Mouse (Mus musculus) embryonic facial prominence, embryonic 15.5 days (tissue): Measurements from ENCODE around the gene Iqschfp. TPM values are rescaled to one million over a fixed set of nuclear protein-coding genes. Genes with fewer than 3 reads are reported as not detected.

Source experiments
- ATAC-seq: fragments of 200-750 bp; cut with Nextera tagmentation; 2 replicates; pipeline ENCODE4 v1.8.0; 2017; ENCODE audit warnings: low read depth, moderate TSS enrichment; ENCODE audit not compliant: insufficient number of reproducible peaks, low FRiP score, low TSS enrichment
- H3K27ac ChIP-seq: fragments of 300-500 bp; sonication (generic); replicated peaks from 2 replicates; pipeline ENCODE4 v1.5.1; 2015; ENCODE audit warnings: mild to moderate bottlenecking, inconsistent platforms
- H3K27me3 ChIP-seq: fragments of 300-500 bp; sonication (generic); 2 replicates; pipeline ENCODE4 v1.6.1; 2015; ENCODE audit warnings: inconsistent platforms
- H3K36me3 ChIP-seq: fragments of 300-500 bp; sonication (generic); 2 replicates; pipeline ENCODE4 v1.6.1; 2015; ENCODE audit warnings: mild to moderate bottlenecking, inconsistent platforms
- H3K4me1 ChIP-seq: fragments of 300-500 bp; sonication (generic); 2 replicates; pipeline ENCODE4 v1.6.1; 2015; ENCODE audit warnings: inconsistent platforms
- H3K4me2 ChIP-seq: fragments of 300-500 bp; sonication (generic); replicated peaks from 2 replicates; pipeline ENCODE4 v1.6.1; 2015; ENCODE audit warnings: mild to moderate bottlenecking, inconsistent platforms
- H3K4me3 ChIP-seq: fragments of 300-500 bp; sonication (generic); replicated peaks from 2 replicates; pipeline ENCODE4 v1.5.1; 2015; ENCODE audit warnings: mild to moderate bottlenecking, inconsistent platforms
- H3K9ac ChIP-seq: fragments of 300-500 bp; sonication (generic); 2 replicates; pipeline ENCODE4 v1.6.1; 2015; ENCODE audit warnings: inconsistent platforms
- H3K9me3 ChIP-seq: fragments of 300-500 bp; sonication (generic); replicated peaks from 2 replicates; pipeline ENCODE4 v1.6.1; 2016; ENCODE audit warnings: inconsistent platforms
- WGBS: fragments of 180-500 bp; shearing (Covaris S2); methylation state at CpG from one replicate; pipeline ENCODE4 v1.1.7; 2015; 5-methylcytosine and 5-hydroxymethylcytosine counted together
- polyA plus RNA-seq: library from polyadenylated mRNA; unstranded; fragments of >200 nt; fragmentation: Nextera tagmentation; extraction: Ambion mirVana; gene quantifications from 2 replicates; pipeline ENCODE4 v1.2.1, GENCODE M21; 2015

The Iqschfp gene
- polyA plus RNA-seq, 1 experiment from 2014 or later = 0.08 TPM

DNA sequence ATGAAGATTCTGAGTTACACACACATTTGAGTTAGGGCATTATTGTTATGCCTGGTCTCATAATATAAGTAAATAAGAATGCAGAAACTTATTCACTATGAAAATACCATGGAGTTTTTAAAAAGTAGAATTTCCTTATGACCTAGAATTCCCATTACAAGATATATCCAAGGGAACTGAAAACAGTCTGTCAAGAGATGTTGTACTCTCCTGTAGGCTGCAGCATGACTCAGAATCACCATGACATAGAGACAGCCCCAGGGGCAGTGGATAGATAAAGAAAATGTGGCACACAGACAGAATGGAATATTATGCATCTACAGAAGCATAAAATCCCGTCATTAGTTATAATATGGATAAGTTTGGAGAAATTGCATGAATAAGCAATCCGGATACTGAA is 150.9 kb downstream of the Iqschfp start:
- no peaks in the 10 kb centered on the region for H3K4me1 ChIP-seq
- H3K36me3 ChIP-seq = no peaks in the 10 kb centered on the region
- no peak for ATAC-seq
- no peaks in the 10 kb centered on the region for H3K9me3 ChIP-seq
- H3K9ac ChIP-seq = no peak overlapping the region
- H3K4me2 ChIP-seq = no peak overlapping the region
- no peak overlapping the region for H3K27ac ChIP-seq
- H3K4me3 ChIP-seq = no peak overlapping the region
- 81% methylated on average over 2 of the region's 2 CpGs for WGBS
- no peaks in the 10 kb centered on the region for H3K27me3 ChIP-seq

DNA sequence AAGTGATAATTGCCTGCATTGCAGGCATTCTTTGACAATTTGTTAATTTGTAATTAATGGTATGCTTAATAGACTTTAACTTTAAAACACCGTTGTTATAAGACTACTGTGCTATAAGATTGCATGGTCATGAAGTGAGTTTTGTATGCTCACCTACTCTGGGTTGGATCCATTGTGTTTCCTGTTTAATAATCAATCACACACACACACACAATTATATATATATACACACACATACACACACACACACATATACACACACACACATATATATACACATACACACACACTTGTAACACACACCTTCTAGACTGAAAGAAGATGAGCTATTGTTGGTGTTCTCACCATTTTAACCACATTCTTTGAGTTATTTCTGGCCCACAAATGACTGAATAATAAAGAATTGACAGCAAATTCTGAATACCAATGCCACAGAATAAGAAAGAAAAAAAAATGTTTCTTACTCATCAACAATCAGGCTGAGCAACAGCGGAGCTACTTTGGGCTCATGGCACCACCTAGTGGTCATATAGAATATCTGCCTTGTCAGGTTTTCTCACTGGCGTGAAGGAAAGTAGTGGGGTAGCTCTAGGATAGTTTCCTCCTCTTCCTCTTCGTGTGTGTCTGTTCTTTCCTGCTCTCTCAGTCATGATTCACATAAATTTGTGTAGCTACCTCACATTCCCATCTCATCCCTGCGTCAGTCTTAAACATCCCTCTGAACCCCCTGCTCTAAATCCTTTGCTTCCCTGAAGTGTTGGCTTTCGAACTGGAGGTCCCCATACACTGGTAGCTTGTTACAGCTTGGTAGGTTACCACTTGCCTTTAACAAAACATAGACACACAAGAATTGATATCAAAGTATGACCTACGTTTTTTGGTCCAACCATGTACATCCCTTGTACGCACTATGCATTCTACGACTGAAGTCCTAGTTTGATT is 153.7 kb downstream of the Iqschfp start:
- Histone ChIP-seq H3K9me3 (no peaks in the 10 kb centered on the region), H3K27ac (no peak overlapping the region), H3K4me2 (no peak overlapping the region), H3K36me3 (no peaks in the 10 kb centered on the region), H3K27me3 (no peaks in the 10 kb centered on the region), H3K4me3 (no peak overlapping the region), H3K9ac (no peak overlapping the region), H3K4me1 (no peaks in the 10 kb centered on the region)
- no peak for ATAC-seq
- WGBS = 48% methylated on average over 9 of the region's 9 CpGs

DNA sequence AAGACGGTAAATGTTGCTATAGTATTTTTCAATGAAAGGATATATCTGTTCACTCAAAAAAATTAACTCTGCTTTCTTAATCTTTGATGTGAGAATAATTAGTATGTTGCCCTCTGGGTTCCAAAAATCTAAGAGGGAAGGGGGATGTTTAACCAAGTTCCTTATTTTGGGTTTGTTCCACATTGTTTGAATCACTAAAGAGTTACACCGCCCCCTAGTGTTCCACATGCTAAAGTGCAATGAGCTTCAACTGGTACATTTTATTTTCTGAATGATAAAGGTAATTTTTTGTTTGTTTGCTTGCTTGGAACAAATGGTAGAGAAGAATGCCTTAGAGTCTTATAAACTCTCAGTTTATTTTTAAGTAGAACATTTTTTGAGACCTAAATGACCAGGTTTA is 161.5 kb downstream of the Iqschfp start:
- H3K36me3 ChIP-seq = no peaks in the 10 kb centered on the region
- no peak overlapping the region for H3K27ac ChIP-seq
- WGBS = 46% methylated on average over 2 of the region's 2 CpGs
- H3K4me1 ChIP-seq = no peaks in the 10 kb centered on the region
- no peak for ATAC-seq
- H3K9ac ChIP-seq = no peak overlapping the region
- H3K9me3 ChIP-seq = no peaks in the 10 kb centered on the region
- H3K4me3 ChIP-seq = no peak overlapping the region
- H3K27me3 ChIP-seq = no peaks in the 10 kb centered on the region
- H3K4me2 ChIP-seq = no peak overlapping the region

- Histone ChIP-seq H3K27ac (no peak overlapping the region), H3K36me3 (no peaks in the 10 kb centered on the region), H3K4me2 (no peak overlapping the region), H3K9ac (no peak overlapping the region), H3K27me3 (no peaks in the 10 kb centered on the region), H3K4me3 (no peak overlapping the region), H3K4me1 (no peaks in the 10 kb centered on the region), H3K9me3 (no peaks in the 10 kb centered on the region)
- no peak for ATAC-seq
- 59% methylated on average over 13 of the region's 13 CpGs for WGBS
These were observed 163.0 kb downstream of the Iqschfp start for GRCm38 (mm10) chr3:68055071-68055470.

GRCm38 (mm10) chr3:68056373-68057275 is 164.6 kb downstream of the Iqschfp start:
- H3K9ac ChIP-seq = no peak overlapping the region
- H3K4me1 ChIP-seq = no peaks in the 10 kb centered on the region
- peak overlapping the region; percentile 36 for H3K4me2 ChIP-seq
- no peaks in the 10 kb centered on the region for H3K36me3 ChIP-seq
- no peaks in the 10 kb centered on the region for H3K9me3 ChIP-seq
- no peak overlapping the region for H3K27ac ChIP-seq
- no peak for ATAC-seq
- H3K27me3 ChIP-seq = no peaks in the 10 kb centered on the region
- WGBS = 51% methylated on average over 23 of the region's 23 CpGs
- H3K4me3 ChIP-seq = peak overlapping the region; percentile 32

- no peaks in the 10 kb centered on the region for H3K4me1 ChIP-seq
- WGBS = 43% methylated on average over 2 of the region's 2 CpGs
- H3K9me3 ChIP-seq = no peaks in the 10 kb centered on the region
- no peaks in the 10 kb centered on the region for H3K27me3 ChIP-seq
- ATAC-seq = no peak
- no peak overlapping the region for H3K9ac ChIP-seq
- no peak overlapping the region for H3K4me2 ChIP-seq
- no peak overlapping the region for H3K27ac ChIP-seq
- H3K4me3 ChIP-seq = no peak overlapping the region
- H3K36me3 ChIP-seq = no peaks in the 10 kb centered on the region
These were observed 167.2 kb downstream of the Iqschfp start for GRCm38 (mm10) chr3:68059162-68059800.

- no peaks in the 10 kb centered on the region for H3K36me3 ChIP-seq
- no peaks in the 10 kb centered on the region for H3K9me3 ChIP-seq
- ATAC-seq = no peak
- H3K4me3 ChIP-seq = no peak within 1 kb of the TSS
- no peak within 1 kb of the TSS for H3K9ac ChIP-seq
- WGBS = 19% methylated on average over 12 of the region's 12 CpGs
- H3K4me1 ChIP-seq = no peaks in the 10 kb centered on the region
- H3K4me2 ChIP-seq = no peak within 1 kb of the TSS
- H3K27me3 ChIP-seq = no peaks in the 10 kb centered on the region
- H3K27ac ChIP-seq = no peak within 1 kb of the TSS
These were observed 172.7 kb downstream of the Iqschfp start, which contains the start of gene Schip1 for GRCm38 (mm10) chr3:68064731-68065130. TSS of gene Schip1 (plus strand) at chr3:68064802.

GRCm38 (mm10) chr3:68071395-68072386 is 179.7 kb downstream of the Iqschfp start:
- H3K27me3 ChIP-seq = no peaks in the 10 kb centered on the region
- H3K4me2 ChIP-seq = no peak overlapping the region
- H3K9ac ChIP-seq = no peak overlapping the region
- H3K4me3 ChIP-seq = no peak overlapping the region
- no peaks in the 10 kb centered on the region for H3K4me1 ChIP-seq
- H3K9me3 ChIP-seq = no peaks in the 10 kb centered on the region
- ATAC-seq = no peak
- no peaks in the 10 kb centered on the region for H3K36me3 ChIP-seq
- WGBS = 57% methylated on average over 9 of the region's 9 CpGs
- no peak overlapping the region for H3K27ac ChIP-seq

GRCm38 (mm10) chr3:68077406-68077805 is 185.4 kb downstream of the Iqschfp start:
- WGBS = 74% methylated on average over 4 of the region's 4 CpGs
- H3K4me3 ChIP-seq = no peak overlapping the region

GRCm38 (mm10) chr3:68085024-68085423 is 193.0 kb downstream of the Iqschfp start:
- WGBS = 92% methylated on average over 2 of the region's 2 CpGs

More at GRCm38 (mm10) chr3:68077406-68077805, 185.4 kb downstream of the Iqschfp start:
- Histone ChIP-seq H3K9ac (no peak overlapping the region), H3K4me2 (no peak overlapping the region), H3K4me1 (no peaks in the 10 kb centered on the region), H3K36me3 (no peaks in the 10 kb centered on the region), H3K27ac (no peak overlapping the region), H3K9me3 (no peaks in the 10 kb centered on the region), H3K27me3 (no peaks in the 10 kb centered on the region)
- ATAC-seq = no peak

More at GRCm38 (mm10) chr3:68085024-68085423, 193.0 kb downstream of the Iqschfp start:
- Histone ChIP-seq H3K4me2 (no peak overlapping the region), H3K9ac (no peak overlapping the region), H3K4me3 (no peak overlapping the region), H3K36me3 (no peaks in the 10 kb centered on the region), H3K27me3 (no peaks in the 10 kb centered on the region), H3K27ac (no peak overlapping the region), H3K9me3 (no peaks in the 10 kb centered on the region), H3K4me1 (no peaks in the 10 kb centered on the region)
- no peak for ATAC-seq
